Mouse (Mus musculus) 3134 (cell line): Measurements from ENCODE around the gene Cacna1b.

ENCODE experiments used
- DNase-seq: peaks from one replicate; pipeline ENCODE4 v3.0.0-alpha.2; 2011; ENCODE audit warnings: low spot score; ENCODE audit not compliant: insufficient read length; ENCODE audit errors: extremely low read depth

Gene Cacna1b

DNA sequence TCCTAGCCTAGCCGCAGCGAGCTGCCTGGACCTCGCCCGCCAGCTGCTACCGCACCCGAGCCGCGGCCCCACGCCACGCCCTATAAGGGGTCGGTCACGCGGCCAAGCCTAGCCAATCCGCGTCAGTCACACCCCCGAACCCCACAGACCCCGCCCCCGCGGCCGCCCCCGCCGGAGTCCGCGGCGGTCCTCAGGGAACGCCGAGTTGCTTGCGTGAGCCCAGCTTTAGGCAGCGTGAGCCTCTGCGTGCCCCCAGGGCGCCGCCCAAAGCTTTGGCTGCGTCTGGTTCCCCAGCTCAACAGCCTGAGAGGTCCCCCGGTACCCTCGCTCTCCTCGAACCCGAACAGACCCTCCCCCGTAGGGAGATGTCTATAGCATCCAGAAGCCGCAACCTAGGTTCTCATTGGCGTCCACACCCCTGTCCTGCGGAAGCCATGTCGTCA, at the start of gene Cacna1b:
Gene Cacna1b, minus strand, starts transcription at position 38 of the 443 bp plus-strand sequence.
- DNase-seq, result no peak

GRCm38 (mm10) chr2:24809746-24810145, 46.8 kb upstream of the Cacna1b start:
- DNase-seq, result no peak

DNA sequence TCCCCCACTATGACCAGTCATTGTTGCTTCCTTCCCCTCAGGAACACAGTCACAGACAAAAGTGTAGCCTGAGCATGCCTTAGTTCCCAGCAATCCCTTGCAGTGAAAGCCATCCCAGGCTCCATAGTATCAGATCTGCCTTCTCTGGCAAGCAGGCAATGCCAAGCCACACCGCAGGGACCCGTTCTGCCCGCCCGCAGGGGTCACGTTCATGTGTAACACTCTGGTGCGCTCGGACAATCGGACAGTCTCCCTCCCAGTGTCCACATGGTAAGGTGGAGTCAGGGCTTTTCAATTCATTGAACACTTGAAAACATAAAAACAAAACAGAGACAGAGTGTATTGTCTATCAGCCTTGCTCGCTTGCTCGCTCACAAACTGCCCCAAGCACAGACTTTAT, 44.7 kb upstream of the Cacna1b start:
- DNase-seq, result no peak

- no peak for DNase-seq
These were observed 44.1 kb upstream of the Cacna1b start for GRCm38 (mm10) chr2:24807036-24807435.

- no peak for DNase-seq
These were observed 43.2 kb upstream of the Cacna1b start for GRCm38 (mm10) chr2:24806143-24806542.

- DNase-seq, result no peak
These were observed 42.7 kb upstream of the Cacna1b start for GRCm38 (mm10) chr2:24805621-24806020.

DNA sequence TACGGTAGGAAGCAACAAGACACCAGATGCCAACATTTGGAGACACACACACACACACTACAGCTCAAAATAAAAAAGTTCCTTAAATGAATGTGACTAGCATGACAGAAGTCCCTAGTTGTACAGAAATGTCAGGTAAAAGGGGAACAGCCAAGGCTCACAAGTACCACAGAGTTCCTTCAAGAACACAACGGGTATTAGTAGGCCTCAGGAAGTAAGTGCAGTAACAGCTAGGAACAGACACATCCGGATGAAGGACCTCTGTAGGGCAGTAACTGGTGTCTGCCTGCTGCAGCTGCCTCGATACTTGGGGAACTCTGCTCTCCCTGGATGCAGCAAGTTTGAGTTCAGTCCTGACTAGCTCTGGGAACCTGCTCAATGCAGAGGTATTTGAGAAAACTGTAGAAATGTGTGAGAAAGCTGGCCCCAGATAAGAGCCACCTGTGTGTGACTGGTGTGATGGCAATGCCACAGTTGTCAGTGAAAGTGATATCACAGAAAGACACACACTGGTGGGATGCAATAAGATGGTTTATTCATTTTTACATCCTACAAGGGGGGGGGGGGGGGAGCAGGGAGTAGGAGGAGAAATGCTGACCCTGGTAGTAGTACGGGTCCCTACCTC, 34.0 kb upstream of the Cacna1b start:
- DNase-seq, result no peak

GRCm38 (mm10) chr2:24787250-24787649, 24.3 kb upstream of the Cacna1b start:
- DNase-seq, result no peak

DNA sequence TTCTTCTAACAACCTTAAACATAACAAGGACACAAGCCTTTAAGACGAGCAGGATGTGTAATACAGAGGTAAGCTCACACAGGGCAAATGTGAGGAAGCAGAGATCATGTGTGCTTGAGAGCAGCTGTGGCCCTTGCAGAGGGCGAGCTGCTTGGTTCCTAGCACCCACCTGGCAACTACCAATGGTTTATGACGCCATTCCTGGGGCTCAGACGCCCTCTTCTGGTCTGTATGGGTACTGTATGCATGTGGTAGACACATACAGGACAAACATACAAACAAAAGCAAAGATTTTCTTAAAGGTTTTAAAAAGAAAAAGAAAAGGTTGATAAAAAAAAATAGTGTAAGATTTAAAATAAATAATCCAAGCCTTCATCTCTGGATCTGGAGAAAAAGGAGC, 18.3 kb upstream of the Cacna1b start:
- DNase-seq, result no peak

DNA sequence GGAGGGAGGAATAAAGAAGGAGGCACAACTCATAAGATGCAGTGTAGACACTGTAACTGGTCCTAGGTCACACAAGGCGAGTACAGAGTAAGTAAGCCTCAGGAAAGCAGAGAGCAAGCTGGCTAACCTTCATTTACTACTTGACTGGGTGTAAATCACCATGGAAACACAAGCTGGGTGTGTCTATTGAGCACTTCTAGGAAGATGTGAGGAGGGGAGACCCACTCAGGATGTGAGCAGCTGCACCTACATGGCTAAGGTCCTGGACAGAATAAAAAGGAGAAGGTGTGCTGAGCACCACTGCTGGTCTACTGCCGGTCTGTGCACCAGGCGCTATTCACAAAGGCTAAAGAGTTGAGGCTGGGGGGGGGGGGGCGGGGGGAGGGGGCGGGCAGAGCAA, 13.9 kb upstream of the Cacna1b start:
- DNase-seq, result no peak

GRCm38 (mm10) chr2:24775951-24776587, 13.1 kb upstream of the Cacna1b start:
- DNase-seq, result peak; percentile 27

GRCm38 (mm10) chr2:24774832-24775231, 11.9 kb upstream of the Cacna1b start:
- DNase-seq, result no peak

DNA sequence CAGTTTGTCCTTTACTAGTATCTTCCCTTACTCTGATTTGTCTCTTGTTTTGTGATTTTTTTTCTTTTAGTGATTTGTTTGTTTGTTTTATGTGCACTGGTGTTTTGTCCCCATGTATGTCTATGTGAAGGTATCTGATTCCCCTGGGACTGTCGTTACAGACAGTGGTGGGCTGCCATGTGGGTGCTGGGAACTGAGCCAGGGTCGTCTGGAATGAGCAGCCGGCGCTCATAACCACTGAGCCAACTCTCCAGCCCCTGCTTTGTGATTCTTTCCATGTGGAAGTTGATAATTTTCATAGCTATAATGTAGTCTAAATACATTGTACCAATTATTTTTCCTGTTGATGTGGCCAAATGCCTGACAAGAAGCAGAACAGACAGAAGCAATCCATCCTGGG, 7.9 kb upstream of the Cacna1b start:
- no peak for DNase-seq

- no peak for DNase-seq
These were observed 449 bp downstream of the Cacna1b start for GRCm38 (mm10) chr2:24762446-24762960.

- no peak for DNase-seq
These were observed 968 bp downstream of the Cacna1b start for GRCm38 (mm10) chr2:24761923-24762445.

- no peak for DNase-seq
These were observed 7.7 kb downstream of the Cacna1b start for GRCm38 (mm10) chr2:24755276-24755675.

- no peak for DNase-seq
These were observed 10.4 kb downstream of the Cacna1b start for GRCm38 (mm10) chr2:24752599-24752998.

DNA sequence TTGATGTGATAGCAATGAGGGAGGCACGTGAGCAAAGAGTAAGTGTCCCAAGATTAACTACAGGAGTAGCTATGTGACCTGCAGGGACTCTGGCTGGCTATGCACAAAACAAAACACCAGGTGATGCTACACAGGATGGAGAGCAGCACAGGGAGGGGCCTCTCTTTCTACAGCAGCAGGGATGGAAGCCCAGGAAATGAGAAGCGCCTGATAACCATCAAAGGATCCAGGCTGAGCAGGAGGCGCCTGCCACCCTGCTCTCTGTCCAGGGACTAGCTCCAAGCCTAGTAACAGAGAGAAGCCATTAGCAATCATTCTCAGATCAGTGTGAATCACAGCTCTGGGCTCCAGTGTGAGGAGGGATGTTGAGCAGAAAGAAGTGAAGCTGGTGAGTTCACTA, 12.9 kb downstream of the Cacna1b start:
- DNase-seq, result no peak

- no peak for DNase-seq
These were observed 15.1 kb downstream of the Cacna1b start for GRCm38 (mm10) chr2:24747878-24748277.

GRCm38 (mm10) chr2:24739701-24740100, 23.3 kb downstream of the Cacna1b start:
- no peak for DNase-seq

DNA sequence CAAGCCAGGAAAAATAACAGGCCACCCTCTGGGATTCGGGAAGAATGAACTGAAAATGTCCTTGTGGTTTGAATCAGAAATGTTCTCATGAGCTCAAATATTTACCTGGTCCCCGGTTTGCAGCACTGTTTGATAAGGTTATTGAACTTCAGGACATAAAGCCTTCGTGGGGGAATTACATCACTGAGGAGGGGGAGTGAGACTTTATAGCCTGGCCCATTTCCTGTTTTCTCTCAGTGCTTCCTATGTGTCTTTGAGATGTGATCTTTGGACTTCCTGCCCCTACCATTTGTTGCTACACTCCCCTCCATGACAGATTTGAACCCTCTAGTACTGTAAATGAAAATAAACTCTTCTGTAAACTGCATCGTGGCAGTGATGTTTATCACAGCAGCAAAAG, 29.8 kb downstream of the Cacna1b start:
- no peak for DNase-seq

DNA sequence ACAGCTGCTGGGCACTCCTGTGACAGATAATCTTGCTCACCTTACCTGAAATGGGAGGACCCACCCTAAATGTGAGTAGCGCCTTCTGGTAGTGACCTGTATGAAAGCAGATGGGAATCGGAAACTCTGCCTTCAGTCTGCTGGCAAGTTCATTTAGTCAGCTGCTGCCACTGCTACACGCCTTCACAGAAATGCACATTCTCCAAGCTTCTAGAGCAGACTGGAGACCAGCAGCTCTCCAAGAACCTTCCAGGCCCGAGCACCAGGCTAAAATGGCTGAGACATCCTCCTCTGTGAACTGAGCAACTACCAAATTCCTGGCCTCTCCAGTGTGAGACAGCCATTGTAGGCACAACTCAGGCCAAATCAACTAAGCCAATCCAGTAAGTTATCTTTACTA, 37.1 kb downstream of the Cacna1b start:
- no peak for DNase-seq
